Mouse (Mus musculus) fat pad, adult 2 months (tissue): ENCODE data around the gene Slc25a3.
A peak's percentile ranks its signal among the peaks of the same experiment; 100 is the strongest.

ENCODE experiments used
- DNase-seq: peaks from one replicate; pipeline ENCODE4 v3.0.0-alpha.2; 2011; ENCODE audit warnings: low read depth, low spot score; ENCODE audit errors: extremely low read depth

Gene Slc25a3

GRCm38 (mm10) chr10:91123828-91124822, at the start of gene Slc25a3:
Gene Slc25a3 (minus strand): TSS chr10:91124059.
- DNase-seq = peak; percentile 76

GRCm38 (mm10) chr10:91172329-91173100, 48.7 kb upstream of the Slc25a3 start:
- DNase-seq = no peak

DNA sequence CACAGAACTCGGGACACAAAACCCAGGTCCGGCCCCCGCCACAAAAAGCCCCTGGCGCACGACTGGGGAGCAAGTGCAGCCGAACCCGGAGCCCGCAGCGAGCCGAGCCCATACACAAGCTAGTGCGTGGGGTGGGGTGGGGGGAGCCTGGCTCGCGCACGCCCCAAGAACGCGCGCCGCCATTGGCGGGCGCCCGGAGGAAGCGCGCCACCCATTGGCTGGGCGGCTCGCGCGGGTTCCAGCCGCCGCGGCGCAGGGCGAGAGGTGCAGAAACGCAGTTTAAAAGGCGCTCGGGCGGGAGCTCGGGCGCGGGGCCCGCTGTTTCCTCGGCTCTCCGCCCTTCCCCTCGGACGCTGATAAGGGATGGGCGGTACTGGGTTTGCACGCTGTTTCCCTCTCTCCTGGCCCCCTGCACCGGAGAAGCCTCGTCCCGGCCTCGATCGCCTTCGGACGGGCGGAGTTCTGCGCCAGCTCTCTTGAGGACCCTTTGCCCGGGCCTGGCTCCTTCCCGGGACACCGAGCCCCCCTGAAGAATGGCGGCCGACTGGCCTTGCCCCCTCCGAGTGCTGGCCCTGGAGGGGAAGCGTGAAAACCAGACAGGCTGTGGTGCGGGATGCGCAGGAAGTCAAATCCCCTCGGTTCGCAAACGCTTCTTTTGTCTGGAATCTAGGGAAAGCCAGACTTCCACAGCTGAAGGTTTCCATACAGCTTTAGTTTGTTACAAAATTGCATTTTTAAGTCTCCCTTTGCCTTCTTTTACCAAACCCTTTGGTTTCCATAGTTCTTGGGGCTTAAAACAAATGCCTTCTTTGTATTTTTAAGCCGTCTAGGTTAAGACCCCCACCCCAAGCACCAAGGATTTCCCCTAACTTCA, 47.8 kb upstream of the Slc25a3 start:
- DNase-seq = no peak

- no peak for DNase-seq
Measured at GRCm38 (mm10) chr10:91171041-91171440, 47.2 kb upstream of the Slc25a3 start.

DNA sequence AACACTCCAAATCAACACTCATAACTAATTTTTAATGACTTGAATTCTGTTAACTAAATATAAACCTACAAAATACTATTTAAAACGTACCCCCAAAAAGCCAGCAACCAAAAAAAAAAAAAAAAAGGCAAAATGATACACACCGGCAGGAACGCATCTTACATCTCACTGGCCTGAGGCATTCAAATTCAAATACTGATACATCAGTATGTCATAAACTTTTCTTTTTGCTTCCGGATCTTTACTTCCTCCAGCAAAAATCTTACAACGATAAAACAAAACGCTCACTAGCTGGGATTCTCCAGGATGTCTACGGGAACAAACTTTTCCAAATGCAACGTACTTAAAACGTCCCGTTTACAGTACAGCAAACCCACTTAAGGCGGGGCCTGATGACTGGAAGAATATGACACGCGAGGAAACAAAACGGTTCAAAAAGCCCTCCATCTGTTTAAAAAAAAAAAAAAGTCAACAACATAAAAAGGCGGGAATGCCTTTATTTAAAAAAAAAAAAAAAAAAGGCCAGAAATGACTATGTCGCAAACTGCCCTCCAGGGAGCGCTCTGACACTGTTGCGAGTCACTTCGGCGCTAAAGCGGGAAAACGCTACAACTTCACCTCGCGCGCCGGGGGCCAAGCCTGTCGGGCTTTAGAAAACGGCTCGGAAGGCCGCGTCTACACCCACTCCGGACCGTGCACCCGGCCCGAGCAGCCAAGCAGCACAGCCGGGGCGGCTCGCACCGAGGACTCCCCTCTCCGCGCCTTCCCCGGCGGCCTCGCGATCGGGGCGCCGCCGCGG, 46.5 kb upstream of the Slc25a3 start:
- no peak for DNase-seq

DNA sequence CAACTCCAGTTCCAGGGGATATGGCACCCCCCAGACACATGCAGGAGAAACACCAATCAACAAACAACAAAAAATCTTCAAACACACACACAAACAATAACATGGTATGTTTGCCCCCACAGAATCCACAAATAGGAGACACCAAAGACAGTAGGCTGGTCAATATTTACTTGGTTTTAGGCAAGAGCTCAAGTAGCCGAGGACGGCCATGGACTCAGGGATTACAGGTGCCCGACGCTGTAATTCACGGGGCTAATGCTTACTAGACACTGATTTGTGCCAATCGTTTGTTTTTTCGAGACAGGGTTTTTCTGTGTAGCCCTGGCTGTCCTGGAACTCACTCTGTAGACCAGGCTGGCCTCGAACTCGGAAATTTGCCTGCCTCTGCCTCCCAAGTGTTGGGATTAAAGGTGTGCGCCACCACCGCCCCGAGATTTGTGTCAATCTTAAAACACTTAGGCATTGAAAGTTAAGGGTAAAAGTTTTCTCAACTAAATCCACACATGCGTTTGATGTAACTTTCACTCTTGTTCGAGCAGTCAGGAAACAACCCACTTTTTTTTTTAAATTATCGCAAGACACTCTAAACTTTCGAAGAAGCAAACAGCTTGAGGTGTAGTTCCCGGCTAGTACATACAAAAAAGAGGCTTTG, 45.7 kb upstream of the Slc25a3 start:
- no peak for DNase-seq

- DNase-seq = no peak
Measured at GRCm38 (mm10) chr10:91167352-91167751, 43.5 kb upstream of the Slc25a3 start.

GRCm38 (mm10) chr10:91166890-91167289, 43.0 kb upstream of the Slc25a3 start:
- no peak for DNase-seq

DNA sequence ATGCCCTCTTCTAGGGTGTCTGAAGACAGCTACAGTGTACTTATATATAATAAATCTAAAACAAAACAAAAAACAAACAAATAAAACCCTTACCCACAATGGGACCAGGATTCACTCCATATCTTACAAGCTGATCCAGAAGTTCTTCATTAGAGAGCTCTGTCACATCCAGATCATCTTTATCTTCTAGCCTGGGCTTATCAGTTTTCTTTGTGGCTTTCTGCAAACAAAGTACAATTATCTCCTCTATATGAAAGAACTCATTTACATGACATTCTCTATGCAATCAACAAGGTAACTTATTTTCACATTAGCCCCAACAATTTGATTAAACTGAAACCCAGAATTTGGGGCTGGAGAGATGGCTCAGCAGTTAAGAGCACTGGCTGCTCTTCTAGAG, 42.0 kb upstream of the Slc25a3 start:
- no peak for DNase-seq

DNA sequence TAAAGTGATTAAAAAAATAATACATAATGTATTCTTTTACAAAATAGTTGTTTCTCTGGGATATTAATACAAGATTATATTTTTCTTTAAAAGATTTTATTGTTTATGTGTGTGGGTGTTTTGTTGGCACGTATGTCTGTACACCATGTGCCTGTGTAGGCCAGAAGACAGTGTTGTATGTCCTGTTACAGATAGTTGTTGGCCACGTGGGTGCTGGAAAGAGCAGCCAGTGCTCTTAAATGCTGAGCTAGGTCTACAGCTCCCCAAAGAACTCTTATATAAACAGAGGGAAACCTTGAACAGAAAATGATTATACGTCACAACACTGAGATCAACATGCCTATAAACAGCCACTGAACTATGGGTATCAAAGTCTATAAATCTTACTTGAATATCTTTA, 40.6 kb upstream of the Slc25a3 start:
- no peak for DNase-seq

DNA sequence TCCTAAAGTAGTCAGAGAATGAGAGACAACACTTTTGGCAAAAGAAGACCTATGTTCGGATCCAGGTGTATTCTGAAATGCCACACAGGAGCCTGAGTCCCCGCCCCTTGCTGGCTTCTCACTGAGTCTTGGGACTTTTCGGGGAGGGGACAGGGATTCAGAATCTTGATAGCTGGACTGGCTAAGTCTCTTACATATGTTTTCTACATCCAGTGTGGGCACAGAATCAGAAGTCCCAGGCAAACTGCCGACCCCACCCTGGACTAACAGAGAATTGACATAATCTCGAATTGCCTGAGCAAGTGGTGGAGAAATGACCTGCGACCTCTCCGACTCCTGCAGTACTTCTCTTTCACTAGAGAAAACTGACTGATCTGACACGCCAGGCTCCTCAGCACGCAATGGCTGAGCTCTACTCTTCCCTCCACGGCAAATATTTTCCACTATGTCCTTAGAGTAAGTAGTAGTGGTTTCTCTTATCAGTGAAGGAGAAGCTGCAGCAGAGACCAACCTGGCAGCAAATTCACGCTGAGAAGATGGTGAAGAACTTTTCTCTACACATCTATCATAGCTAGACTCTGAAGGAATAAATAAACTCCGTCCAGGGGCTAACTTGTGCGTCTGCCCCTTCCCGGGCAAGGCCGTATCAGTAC, 38.8 kb upstream of the Slc25a3 start:
- DNase-seq = no peak

GRCm38 (mm10) chr10:91162077-91162476, 38.2 kb upstream of the Slc25a3 start:
- no peak for DNase-seq

- no peak for DNase-seq
Measured at GRCm38 (mm10) chr10:91161006-91161405, 37.1 kb upstream of the Slc25a3 start.

- DNase-seq = no peak
Measured at GRCm38 (mm10) chr10:91158442-91158841, 34.6 kb upstream of the Slc25a3 start.

DNA sequence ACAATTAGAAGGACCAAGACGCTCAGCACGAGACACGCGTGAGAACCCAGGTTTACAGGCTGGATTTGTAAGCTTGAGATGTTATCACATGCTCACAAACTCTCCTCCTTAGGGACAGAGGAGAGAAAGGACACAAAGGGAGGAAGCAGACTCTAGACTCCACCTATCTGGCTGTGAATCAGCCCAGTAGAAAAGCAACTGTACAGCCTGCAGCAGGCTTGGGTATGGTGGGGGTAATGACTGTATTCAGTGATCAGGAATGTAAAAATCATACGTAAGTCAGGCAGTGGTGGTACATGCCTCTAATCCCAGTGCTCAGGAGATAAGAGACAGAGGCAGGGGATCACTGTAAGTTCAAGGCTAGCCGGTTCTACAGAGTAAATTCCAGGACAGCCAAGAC, 32.5 kb upstream of the Slc25a3 start:
- no peak for DNase-seq

DNA sequence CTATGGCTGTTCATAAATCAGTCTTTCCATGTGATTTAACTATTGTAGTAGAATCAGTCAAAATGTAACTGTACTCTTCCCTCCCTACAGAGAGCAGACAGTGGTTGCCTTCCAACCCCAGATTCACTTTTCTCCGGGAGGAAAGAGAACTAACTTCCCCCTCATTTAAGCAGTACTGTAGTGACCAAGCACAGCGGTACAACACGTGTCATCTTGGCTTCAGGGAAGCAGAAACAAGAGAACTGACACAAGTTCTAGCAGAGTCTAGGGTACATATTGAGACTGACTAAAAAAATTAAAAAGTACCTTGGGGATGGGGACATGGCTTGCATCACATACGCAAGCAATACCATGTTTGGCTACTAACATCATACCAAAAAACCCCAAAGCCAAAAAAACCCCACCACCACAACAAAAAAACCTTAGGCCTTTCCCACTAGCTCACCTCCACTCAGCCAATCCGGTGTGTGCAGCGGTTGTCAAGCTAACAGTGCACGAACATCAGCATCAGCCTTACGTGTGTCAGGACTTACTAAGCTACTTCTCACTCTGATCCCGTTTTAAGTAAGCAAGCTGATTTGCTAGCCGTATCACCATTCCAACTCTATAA, 30.1 kb upstream of the Slc25a3 start:
- no peak for DNase-seq

GRCm38 (mm10) chr10:91145413-91145812, 21.6 kb upstream of the Slc25a3 start:
- no peak for DNase-seq

DNA sequence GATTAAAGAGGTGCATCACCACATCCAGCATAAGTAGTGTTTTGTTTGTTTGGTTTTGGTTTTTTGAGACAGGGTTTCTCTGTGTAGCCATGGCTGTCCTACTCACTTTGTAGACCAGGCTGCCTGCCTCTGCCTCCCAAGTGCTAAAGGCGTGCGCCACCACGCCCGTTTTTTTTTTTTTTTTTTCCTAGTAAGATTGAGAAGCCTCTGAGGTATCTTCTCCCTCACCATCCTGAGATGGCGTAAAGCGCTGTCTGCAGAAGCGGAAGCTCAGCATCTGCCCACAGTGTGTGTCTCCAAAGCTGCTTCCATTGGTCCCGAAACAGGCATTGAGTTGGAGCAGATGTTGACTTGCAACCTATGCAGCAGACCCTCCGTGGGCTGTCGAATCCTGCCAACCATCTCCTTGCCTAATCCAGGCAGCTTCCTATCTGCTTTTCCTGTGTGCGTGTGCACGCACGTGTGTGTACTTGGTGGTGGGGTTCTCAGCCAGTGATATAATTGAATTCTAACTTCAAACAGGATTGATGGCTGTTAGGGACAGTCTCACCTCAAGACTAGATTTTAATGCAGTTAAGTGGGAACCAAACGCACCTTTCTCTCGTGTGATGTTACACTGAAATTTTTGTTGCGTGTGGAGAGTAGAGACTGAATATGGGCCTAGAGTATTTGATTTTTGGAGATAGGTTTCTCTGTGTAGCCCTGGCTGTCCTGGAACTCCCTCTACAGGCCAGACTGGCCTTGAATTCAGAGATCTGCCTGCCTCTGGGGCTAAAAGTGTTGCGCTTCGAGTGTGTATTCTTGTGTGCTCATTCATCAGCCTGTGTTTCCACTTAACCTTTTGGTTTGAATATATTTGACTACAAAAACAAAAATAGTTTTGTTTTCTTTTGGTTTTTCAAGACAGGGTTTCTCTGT, 19.7 kb upstream of the Slc25a3 start:
- DNase-seq = no peak
